Mouse (Mus musculus): ENCODE data around the gene Gba2.
"Not testable (repeated sequence)": the region's sequence is repeated elsewhere in the genome, so short reads cannot be mapped to it uniquely, and the experiment has no call there.

The Gba2 gene

GRCm38 (mm10) chr4:43552437-43552836 lies 26.2 kb downstream of the Gba2 start:
- DNase-seq (ENCODE audit: low read depth): no peak

GRCm38 (mm10) chr4:43551854-43552253 lies 26.8 kb downstream of the Gba2 start:
- DNase-seq (ENCODE audit: low read depth): not testable (repeated sequence)

GRCm38 (mm10) chr4:43549055-43549454 lies 29.6 kb downstream of the Gba2 start:
- DNase-seq (ENCODE audit: low read depth): no peak

DNA sequence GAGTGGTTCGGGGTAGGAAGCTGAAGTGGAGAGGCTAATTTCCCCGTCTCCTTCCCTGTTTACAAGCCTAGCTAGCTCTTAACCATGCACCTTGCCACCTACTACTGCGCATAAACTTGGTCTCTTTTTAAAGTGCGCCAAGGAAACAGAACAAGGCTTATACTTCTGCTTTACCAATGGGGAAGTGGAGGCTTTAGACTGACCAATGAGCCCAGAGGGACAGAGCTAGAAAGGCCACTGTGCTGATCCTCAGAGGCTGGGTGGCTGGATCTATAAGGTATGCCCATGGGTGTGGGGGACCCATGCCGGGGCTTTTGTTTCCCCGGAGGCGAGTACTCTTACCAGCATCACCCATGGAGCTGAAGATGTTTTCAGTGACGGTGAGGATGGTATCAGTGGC lies 31.5 kb downstream of the Gba2 start:
- DNase-seq (ENCODE audit: low read depth): no peak

- no peak for DNase-seq (ENCODE audit: low read depth)
Observed at GRCm38 (mm10) chr4:43546375-43547047, 32.2 kb downstream of the Gba2 start.

DNA sequence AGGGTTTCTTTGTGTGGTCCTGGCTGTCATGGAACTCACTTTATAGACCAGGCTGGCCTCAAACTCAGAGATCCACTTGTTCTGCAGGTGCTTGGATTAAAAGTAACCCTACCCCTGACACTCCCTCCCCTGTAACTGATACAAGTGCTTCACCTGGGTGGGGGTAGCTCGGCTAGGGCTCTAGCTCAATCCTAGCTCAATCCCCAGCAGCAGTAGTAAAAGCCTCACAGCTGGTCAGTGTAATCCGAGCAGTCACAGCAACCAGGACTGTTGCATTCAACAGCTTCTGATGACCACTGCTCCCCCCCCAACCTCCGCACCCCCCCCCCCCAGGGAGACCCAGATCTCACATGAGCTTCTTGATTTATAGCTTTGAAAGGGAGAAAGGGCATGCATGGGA lies 36.6 kb downstream of the Gba2 start:
- no peak for DNase-seq (ENCODE audit: low read depth)

- DNase-seq (ENCODE audit: low read depth): no peak
Observed at GRCm38 (mm10) chr4:43536031-43536430, 42.6 kb downstream of the Gba2 start.

GRCm38 (mm10) chr4:43535628-43536027 lies 43.0 kb downstream of the Gba2 start:
- DNase-seq (ENCODE audit: low read depth): no peak

DNA sequence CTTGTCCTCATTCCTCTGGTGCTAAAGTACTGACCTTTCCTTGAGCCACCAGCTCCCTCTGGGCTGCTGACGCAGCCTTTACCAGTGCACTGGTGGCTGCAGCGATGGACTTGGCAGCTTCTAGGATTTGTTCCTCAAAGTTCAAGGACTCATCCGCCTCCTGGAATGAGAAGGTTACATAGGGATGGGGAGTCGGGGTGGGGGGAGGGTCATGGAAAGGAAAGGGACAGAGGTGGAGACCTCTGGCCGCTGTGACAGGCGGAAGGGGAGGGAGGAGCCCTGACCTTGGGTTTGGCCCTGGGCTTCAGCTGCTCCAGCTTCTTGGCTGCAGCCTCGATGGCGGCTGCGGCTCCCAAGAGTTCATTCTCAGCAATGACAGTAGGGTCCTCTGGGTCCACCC lies 45.4 kb downstream of the Gba2 start:
- no peak for DNase-seq (ENCODE audit: low read depth)

DNA sequence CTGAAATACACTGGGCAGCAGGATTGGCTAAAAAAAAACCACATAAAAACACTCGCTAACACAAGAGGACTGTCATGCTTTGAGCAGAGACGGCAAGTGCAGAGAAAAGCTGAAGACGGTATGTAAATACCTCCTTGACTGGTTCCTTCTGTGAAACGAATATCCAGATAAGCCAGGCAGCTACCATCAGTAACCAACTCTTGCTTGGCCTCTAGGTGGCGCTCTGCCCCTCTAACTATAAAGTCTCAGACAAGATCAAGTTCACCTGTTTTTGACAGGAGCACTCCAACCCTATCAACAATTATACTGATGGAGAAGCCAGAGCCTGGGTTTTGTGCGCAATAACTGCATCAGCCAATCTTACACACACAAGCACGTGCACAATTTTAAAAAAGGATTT lies 48.1 kb downstream of the Gba2 start:
- DNase-seq (ENCODE audit: low read depth): peak; percentile 85

DNA sequence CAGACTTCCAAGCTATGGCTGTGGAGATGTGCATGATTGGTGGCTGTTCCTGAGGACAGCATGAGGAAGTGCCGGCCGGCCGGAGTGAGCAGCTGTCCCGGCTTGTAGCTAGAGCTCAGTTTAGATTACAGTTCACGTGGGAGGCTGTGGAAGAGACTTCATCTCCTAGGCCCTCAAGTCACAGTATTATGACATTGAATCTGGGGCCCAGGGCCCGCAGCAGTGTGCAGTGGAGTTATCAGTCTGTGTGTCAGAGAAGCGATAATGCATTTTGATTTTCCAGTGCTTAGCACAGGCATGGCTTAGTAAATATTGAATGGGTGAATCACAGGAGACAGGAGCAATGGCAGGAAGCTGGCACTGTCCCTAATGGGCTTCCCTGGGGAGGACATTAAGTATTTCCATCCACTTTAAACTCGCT lies 48.6 kb downstream of the Gba2 start:
- DNase-seq (ENCODE audit: low read depth): no peak

GRCm38 (mm10) chr4:43528487-43528886 lies 50.2 kb downstream of the Gba2 start:
- no peak for DNase-seq (ENCODE audit: low read depth)

DNA sequence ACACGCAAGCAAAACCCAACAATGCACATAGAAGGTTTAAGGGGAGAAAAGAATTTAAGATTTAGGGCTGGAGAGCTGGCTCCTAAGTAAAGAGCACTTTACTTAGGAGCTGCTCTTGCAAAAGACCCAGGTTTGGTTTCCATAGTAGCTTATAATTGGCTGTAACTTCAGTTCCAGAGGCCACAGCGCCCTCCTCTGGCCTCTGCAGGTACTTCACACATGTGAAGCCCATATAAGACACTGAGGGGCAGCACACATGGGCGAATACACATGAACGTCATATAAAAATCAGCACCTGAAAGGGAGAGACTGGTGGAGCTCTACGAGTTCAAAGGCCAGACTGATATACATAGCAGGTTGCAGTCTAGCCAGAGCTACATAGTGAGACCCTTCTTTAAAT lies 50.8 kb downstream of the Gba2 start:
- DNase-seq (ENCODE audit: low read depth): no peak

- DNase-seq (ENCODE audit: low read depth): peak; percentile 75
Observed at GRCm38 (mm10) chr4:43519956-43520355, 58.7 kb downstream of the Gba2 start.

DNA sequence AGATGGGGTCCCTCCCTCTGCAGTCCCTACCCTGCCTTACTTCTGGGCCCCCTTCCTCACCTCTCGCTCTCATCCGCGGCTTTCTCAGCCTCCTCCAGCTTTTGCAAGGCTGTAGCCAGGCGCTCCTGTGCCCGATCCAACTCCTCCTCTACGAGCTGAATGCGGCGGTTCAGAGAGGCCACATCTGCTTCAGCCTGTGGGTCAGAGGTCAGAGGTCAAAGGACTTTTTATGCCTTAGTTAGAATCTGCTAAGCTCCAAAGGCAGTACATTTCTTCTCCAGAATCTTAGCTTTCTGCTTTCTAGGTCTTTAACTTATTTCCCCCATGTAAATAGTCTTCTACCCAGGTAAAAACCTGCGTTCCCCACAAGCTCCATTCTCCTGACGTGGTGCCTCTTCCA lies 59.1 kb downstream of the Gba2 start:
- DNase-seq (ENCODE audit: low read depth): no peak

Measured in c-Kit-positive CD71-positive TER-119-negative erythroid progenitor cells, embryonic 14.5 days (primary cell).